In genomic region chr8:111989911-111990310, GRCm38 (mm10) we compare ENCODE assay signal across 9 mouse cellular contexts. TPM values are rescaled to one million over a fixed set of nuclear protein-coding genes. Genes with fewer than 3 reads are reported as not detected.
DNase-seq lines count a peak whose midpoint lies in the region; ATAC-seq and TF ChIP-seq lines count a peak whose summit lies in the region.
"Had no signal": no experiment of that assay in that cellular context is flagged by ENCODE, and none has a peak within 500 bp of the region (broad histone marks: within the 10 kb centered on the region; RNA-seq: fewer than 3 reads in every experiment).

No protein-coding gene starts in this region.

- no peak overlapping the region for H3K27ac ChIP-seq in CH12.LX (ENCODE audit: insufficient read depth, low read depth)
- H3K27ac ChIP-seq: limb, embryonic 13.5 days had no signal

- no peaks in the 10 kb centered on the region for H3K27me3 ChIP-seq in CH12.LX (replicated peaks)
- H3K27me3 ChIP-seq: limb, embryonic 13.5 days had no signal

- no peaks in the 10 kb centered on the region for H3K9me3 ChIP-seq in CH12.LX (replicated peaks; ENCODE audit: low read length)
- H3K9me3 ChIP-seq: limb, embryonic 13.5 days had no signal

- TF ChIP-seq RAD21 in CH12.LX (IDR thresholded peaks at IDR 0.05; ENCODE audit: low read depth, low read length): peak; percentile 59

- no peak overlapping the region for H3K4me3 ChIP-seq in CH12.LX (replicated peaks in 1 of 3; ENCODE audit: low read depth in 2 of 3, low read length in 2 of 3, poor library complexity in 1 of 3)
- H3K4me3 ChIP-seq: limb, embryonic 13.5 days had no signal

- H3K36me3 ChIP-seq in CH12.LX (replicated peaks in 1 of 2; ENCODE audit: control insufficient read depth in 1 of 2, insufficient read depth in 1 of 2, low read length in 1 of 2): peaks cover 56 to 70% of the 10 kb centered on the region in 2 experiments

- DNase-seq in CH12.LX (ENCODE audit: extremely low read depth): peak; percentile 88
- DNase-seq in cerebellum, postnatal 36 days: peak; percentile 84 to 87
- peak; percentile 78 for DNase-seq in heart, adult 8-10 months (ENCODE audit: low spot score)
- peak; percentile 55 to 85 for DNase-seq in layer of hippocampus, adult 18-20 months (ENCODE audit: low spot score in 2 of 2)
- peak; percentile 85 for DNase-seq in lung, postnatal 10 days
- DNase-seq in right cerebral cortex, postnatal 36 days (ENCODE audit: low spot score in 2 of 2): peak; percentile 42 to 43
- peak; percentile 65 for DNase-seq in yolk sac, embryonic 10.5 days (ENCODE audit: low spot score)

- H3K4me2 ChIP-seq in CH12.LX (ENCODE audit: insufficient read depth, low read depth, poor library complexity, severe bottlenecking): no peak overlapping the region
- H3K4me2 ChIP-seq: limb, embryonic 13.5 days had no signal

- H3K4me1 ChIP-seq in CH12.LX (ENCODE audit: control insufficient read depth in 1 of 2, insufficient read depth in 2 of 2): peaks cover 2 to 27% of the 10 kb centered on the region in 2 experiments; a peak in 3 of 4 replicates

- TF ChIP-seq CTCF in CH12.LX (conservative IDR thresholded peaks at IDR 0.05 in 1 of 2, IDR thresholded peaks at IDR 0.05 in 1 of 2; ENCODE audit: low read depth in 2 of 2, low read length in 2 of 2): peak; percentile 87 to 90

- H3K9ac ChIP-seq in CH12.LX (ENCODE audit: insufficient read depth, low read depth): no peak overlapping the region
- H3K9ac ChIP-seq: limb, embryonic 13.5 days had no signal

- in situ Hi-C loops in CH12.LX (cut with MboI; ENCODE audit: low pct_ligation_motif_present, low pct_unique_long_range_greater_than_20kb, low sequenced_read_pairs): loop anchor here (10.0 kb wide), 1 partner anchor 115 kb away; the partner anchor contains the start of gene Tmem170

- TF ChIP-seq POLR2A in CH12.LX (IDR thresholded peaks at IDR 0.05; ENCODE audit: low read depth, low read length): no peak

- dilution Hi-C loops in CH12.LX (cut with MboI; ENCODE audit: extremely low pct_ligation_motif_present, extremely low pct_unique_long_range_greater_than_20kb, low sequenced_read_pairs): no loop called here

- no peak for TF ChIP-seq EP300 in CH12.LX (IDR thresholded peaks at IDR 0.05; ENCODE audit: low read length)

- ATAC-seq in activated CD4-positive, CD25-positive, alpha-beta regulatory T cell, adult 4 months: peak; percentile 48

- H3K79me2 ChIP-seq in CH12.LX (replicated peaks; ENCODE audit: control insufficient read depth, extremely low read depth, insufficient read depth, poor library complexity, severe bottlenecking): no peaks in the 10 kb centered on the region; the same call in 1 of the 2 replicates

TF ChIP-seq in CH12.LX, 34 proteins besides CTCF, POLR2A, EP300 and RAD21:
- peak; percentile 14; the same call in 1 of the 2 replicates for TF ChIP-seq HCFC1 (IDR thresholded peaks at IDR 0.05; ENCODE audit: low read depth, low read length)
- TF ChIP-seq ZNF384 (IDR thresholded peaks at IDR 0.05; ENCODE audit: low read depth, low read length): no peak
- TF ChIP-seq SMC3 (IDR thresholded peaks at IDR 0.05; ENCODE audit: low read depth, low read length): peak; percentile 84
- 0 out of 2 replicates have a peak, but pooled peaks have one; percentile 17 for TF ChIP-seq TCF12 (IDR thresholded peaks at IDR 0.05; ENCODE audit: low read depth, low read length)

RNA-seq across cellular contexts. Expression of gene Adat1, which starts 2.2 kb away (rescaled TPM):
- total RNA-seq in CH12.LX (2012; rRNA removed): 7.6 and 8.1 TPM in 2 replicates
- total RNA-seq in CH12.LX (2014; rRNA removed): 5.0 and 5.4 TPM in 2 replicates
- 8.2 and 8.7 TPM in 2 replicates for polyA plus RNA-seq in CH12.LX (2012; ENCODE audit: insufficient read length, low read depth)
- 1 to 10 TPM; 3.9 to 4.1 TPM for polyA plus RNA-seq in activated CD4-positive, CD25-positive, alpha-beta regulatory T cell, adult 4 months (2017; shearing (Covaris generic))
- 1 to 10 TPM; 1.5 to 2.1 (median 1.8) TPM for total RNA-seq in heart, adult 8-10 months (2022)
- 1 to 10 TPM; 5.7 to 6.2 TPM for total RNA-seq in layer of hippocampus, adult 18-20 months (2021)

RNA-seq across cellular contexts. Expression of gene Kars, which starts 21.2 kb away (rescaled TPM):
- total RNA-seq in CH12.LX (2012; rRNA removed): 304 and 324 TPM in 2 replicates
- total RNA-seq in CH12.LX (2014; rRNA removed): 257 TPM in 2 replicates
- polyA plus RNA-seq in CH12.LX (2012; ENCODE audit: insufficient read length, low read depth): 373 and 400 TPM in 2 replicates
- polyA plus RNA-seq in activated CD4-positive, CD25-positive, alpha-beta regulatory T cell, adult 4 months (2017; shearing (Covaris generic)): 100 to 1,000 TPM; 142 to 152 TPM
- 100 to 1,000 TPM; 106 to 113 (median 110) TPM for total RNA-seq in heart, adult 8-10 months (2022)
- 10 to 100 TPM; 81.0 to 91.2 TPM for total RNA-seq in layer of hippocampus, adult 18-20 months (2021)

RNA-seq across cellular contexts. Expression of gene Terf2ip, which starts 21.3 kb away (rescaled TPM):
- total RNA-seq in CH12.LX (2012; rRNA removed) (8.1 and 9.4 TPM in 2 replicates), CH12.LX (2014; rRNA removed) (12.0 and 12.4 TPM in 2 replicates)
- polyA plus RNA-seq in CH12.LX (2012; ENCODE audit: insufficient read length, low read depth): 11.7 and 13.7 TPM in 2 replicates
- 1 to 10 TPM; 9.0 to 9.3 TPM for polyA plus RNA-seq in activated CD4-positive, CD25-positive, alpha-beta regulatory T cell, adult 4 months (2017; shearing (Covaris generic))
- 10 to 100 TPM; 11.0 to 12.7 (median 11.3) TPM for total RNA-seq in heart, adult 8-10 months (2022)
- total RNA-seq in layer of hippocampus, adult 18-20 months (2021): 10 to 100 TPM; 42.9 to 43.9 TPM

RNA-seq across cellular contexts. Expression of gene Gm6793, which starts 24.9 kb away (rescaled TPM):
- total RNA-seq in CH12.LX (2012; rRNA removed): 0.42 TPM in 1 of 2 replicates, not detected in the other
- total RNA-seq in CH12.LX (2014; rRNA removed): 0.22 TPM in 1 of 2 replicates, not detected in the other
- 0.27 and 0.90 TPM in 2 replicates for polyA plus RNA-seq in CH12.LX (2012; ENCODE audit: insufficient read length, low read depth)
- polyA plus RNA-seq in activated CD4-positive, CD25-positive, alpha-beta regulatory T cell, adult 4 months (2017; shearing (Covaris generic)): 1 to 10 TPM in 1 of 2 experiments, under 1 TPM in 1; 0.33 to 1.4 TPM
- total RNA-seq in heart, adult 8-10 months (2022): under 1 TPM in 2 of 4 experiments, not detected in 2; 0.22 to 0.57 TPM
- total RNA-seq in layer of hippocampus, adult 18-20 months (2021): under 1 TPM in 1 of 2 experiments, not detected in 1; 0.25 TPM

RNA-seq across cellular contexts. Expression of gene Gabarapl2, which starts 49.4 kb away (rescaled TPM):
- total RNA-seq in CH12.LX (2012; rRNA removed) (29.8 and 30.6 TPM in 2 replicates), CH12.LX (2014; rRNA removed) (49.4 and 61.0 TPM in 2 replicates)
- 39.3 and 42.1 TPM in 2 replicates for polyA plus RNA-seq in CH12.LX (2012; ENCODE audit: insufficient read length, low read depth)
- 100 to 1,000 TPM; 244 to 264 TPM for polyA plus RNA-seq in activated CD4-positive, CD25-positive, alpha-beta regulatory T cell, adult 4 months (2017; shearing (Covaris generic))
- 100 to 1,000 TPM; 121 to 131 (median 122) TPM for total RNA-seq in heart, adult 8-10 months (2022)
- 100 to 1,000 TPM; 212 to 219 TPM for total RNA-seq in layer of hippocampus, adult 18-20 months (2021)
